Mouse (Mus musculus) heart, postnatal 0 days (tissue): ENCODE results near the gene Csnk1d. TPM values are rescaled to one million over a fixed set of nuclear protein-coding genes. Genes with fewer than 3 reads are reported as not detected.

ENCODE experiments used
- ATAC-seq: fragments of 200-750 bp; cut with Nextera tagmentation; 2 replicates; pipeline ENCODE4 v1.8.0; 2017; ENCODE audit warnings: low read depth, moderate number of reproducible peaks, moderate library complexity; ENCODE audit not compliant: insufficient read depth
- DNase-seq: peaks from one replicate; pipeline ENCODE4 v3.0.0-alpha.2; 2016; ENCODE audit warnings: low spot score
- H3K27ac ChIP-seq: fragments of 300-500 bp; sonication (generic); 2 replicates; pipeline ENCODE4 v1.5.1; 2014; ENCODE audit warnings: low read depth, mild to moderate bottlenecking
- H3K27me3 ChIP-seq: fragments of 300-500 bp; sonication (generic); 2 replicates; pipeline ENCODE4 v1.6.1; 2014; ENCODE audit warnings: low read length, mixed read lengths; ENCODE audit not compliant: control insufficient read depth, insufficient read depth
- H3K36me3 ChIP-seq: fragments of 300-500 bp; sonication (generic); replicated peaks from 2 replicates; pipeline ENCODE4 v1.6.1; 2014; ENCODE audit warnings: low read length, mixed read lengths; ENCODE audit not compliant: control insufficient read depth, insufficient read depth
- H3K4me1 ChIP-seq: fragments of 300-500 bp; sonication (generic); 2 replicates; pipeline ENCODE4 v1.6.1; 2014; ENCODE audit warnings: antibody characterized with exemption; ENCODE audit not compliant: control insufficient read depth, insufficient read depth
- H3K4me2 ChIP-seq: fragments of 300-500 bp; sonication (generic); 2 replicates; pipeline ENCODE4 v1.6.1; 2014; ENCODE audit warnings: low read depth, mild to moderate bottlenecking, low read length, moderate library complexity
- H3K4me3 ChIP-seq: fragments of 300-500 bp; sonication (generic); 2 replicates; pipeline ENCODE4 v1.5.1; 2014; ENCODE audit warnings: low read depth, low read length
- H3K9ac ChIP-seq: fragments of 300-500 bp; sonication (generic); replicated peaks from 2 replicates; pipeline ENCODE4 v1.6.1; 2014; ENCODE audit warnings: low read depth, low read length, mixed read lengths
- H3K9me3 ChIP-seq: fragments of 300-500 bp; sonication (generic); replicated peaks from 2 replicates; pipeline ENCODE4 v1.6.1; 2016; ENCODE audit warnings: low read length; ENCODE audit not compliant: control insufficient read depth
- CTCF ChIP-seq: IDR thresholded peaks from 2 replicates; pipeline ENCODE4 v1.5.1; 2016; ENCODE audit warnings: antibody characterized with exemption, control low read depth, low read depth
- EP300 ChIP-seq: IDR thresholded peaks from 2 replicates; pipeline ENCODE4 v1.6.1; 2016; ENCODE audit warnings: antibody characterized with exemption, low read depth
- WGBS: fragments of 180-500 bp; shearing (Covaris S2); extraction: QIAGEN DNeasy Blood & Tissue Kit; methylation state at CpG from one replicate; pipeline ENCODE4 v1.1.7; 2014; 5-methylcytosine and 5-hydroxymethylcytosine counted together
- polyA plus RNA-seq: library from polyadenylated mRNA; unstranded; fragments of >200 nt; fragmentation: Nextera tagmentation; extraction: Ambion mirVana; gene quantifications from 2 replicates; pipeline ENCODE4 v1.2.1, GENCODE M21; 2015
- total RNA-seq: library from RNA; depleted of rRNA; stranded (reverse); fragments of >200 nt; gene quantifications from 2 replicates; pipeline ENCODE4 v1.2.3, GENCODE M21; 2014; ENCODE audit warnings: low replicate concordance; rRNA removed

Gene Csnk1d
- total and polyA plus RNA-seq, 2 experiments from 2014 or later, result 46.7 to 51.9 TPM

GRCm38 (mm10) chr11:120916477-120916876 lies 74.7 kb downstream of the Csnk1d start:
- no peak for TF ChIP-seq EP300
- TF ChIP-seq CTCF, result no peak
- Histone ChIP-seq H3K4me3 (no peak overlapping the region), H3K36me3 (peaks cover 24% of the 10 kb centered on the region), H3K4me1 (no peaks in the 10 kb centered on the region), H3K27ac (no peak overlapping the region), H3K9me3 (no peaks in the 10 kb centered on the region), H3K9ac (no peak overlapping the region), H3K4me2 (no peak overlapping the region), H3K27me3 (no peaks in the 10 kb centered on the region)
- DNase-seq (no peak), ATAC-seq (no peak)
- WGBS, result 52% methylated on average over 3 of the region's 3 CpGs

GRCm38 (mm10) chr11:120913796-120914195 lies 77.3 kb downstream of the Csnk1d start:
- ATAC-seq, result no peak
- WGBS, result 99% methylated on average over 4 of the region's 4 CpGs

More at GRCm38 (mm10) chr11:120913796-120914195, 77.3 kb downstream of the Csnk1d start:
- no peak for DNase-seq
- Histone ChIP-seq H3K27me3 (no peaks in the 10 kb centered on the region), H3K36me3 (peaks cover 7% of the 10 kb centered on the region; the same call in 1 of the 2 replicates), H3K27ac (no peak overlapping the region), H3K4me3 (no peak overlapping the region), H3K9me3 (no peaks in the 10 kb centered on the region), H3K4me2 (no peak overlapping the region), H3K4me1 (no peaks in the 10 kb centered on the region), H3K9ac (no peak overlapping the region)
- TF ChIP-seq EP300 (no peak), CTCF (no peak)

Other genes starting within 250 kb of the Csnk1d start
- 0.23 and 0.76 TPM in 2 replicates for gene Hmga1b, start 228.5 kb downstream of the Csnk1d start, total RNA-seq
- gene Hmga1b, start 228.5 kb downstream of the Csnk1d start, polyA plus RNA-seq, result 1.2 and 1.3 TPM in 2 replicates
- 14.5 and 26.4 TPM in 2 replicates for gene Rfng, start 207.1 kb downstream of the Csnk1d start, total RNA-seq
- 15.3 and 17.0 TPM in 2 replicates for gene Rfng, start 207.1 kb downstream of the Csnk1d start, polyA plus RNA-seq
- gene Gps1, start 207.1 kb downstream of the Csnk1d start, total RNA-seq, result 120 and 125 TPM in 2 replicates
- gene Gps1, start 207.1 kb downstream of the Csnk1d start, polyA plus RNA-seq, result 94.2 and 94.4 TPM in 2 replicates
- 42.2 and 47.1 TPM in 2 replicates for gene Dus1l, start 194.9 kb downstream of the Csnk1d start, total RNA-seq
- gene Dus1l, start 194.9 kb downstream of the Csnk1d start, polyA plus RNA-seq, result 35.6 and 40.2 TPM in 2 replicates
- 79.2 and 90.4 TPM in 2 replicates for gene Fasn, start 166.8 kb downstream of the Csnk1d start, total RNA-seq
- gene Fasn, start 166.8 kb downstream of the Csnk1d start, polyA plus RNA-seq, result 10.8 and 14.1 TPM in 2 replicates
- gene Ccdc57, start 58.5 kb downstream of the Csnk1d start, total RNA-seq, result 0.43 and 1.5 TPM in 2 replicates
- 1.3 and 1.6 TPM in 2 replicates for gene Ccdc57, start 58.5 kb downstream of the Csnk1d start, polyA plus RNA-seq
- 153 and 260 TPM in 2 replicates for gene Slc16a3, start 42.9 kb downstream of the Csnk1d start, total RNA-seq
- gene Slc16a3, start 42.9 kb downstream of the Csnk1d start, polyA plus RNA-seq, result 15.6 and 17.0 TPM in 2 replicates
- gene Cd7, start 48.1 kb upstream of the Csnk1d start, total RNA-seq, result not detected in 2 replicates
- 0.16 TPM in 1 of 2 replicates, not detected in the other for gene Cd7, start 48.1 kb upstream of the Csnk1d start, polyA plus RNA-seq
- gene Sectm1b, start 72.2 kb upstream of the Csnk1d start, total RNA-seq, result not detected in 2 replicates
- gene Sectm1b, start 72.2 kb upstream of the Csnk1d start, polyA plus RNA-seq, result 0.10 TPM in 1 of 2 replicates, not detected in the other
- gene Sectm1a, start 89.9 kb upstream of the Csnk1d start, total RNA-seq, result 0.27 TPM in 1 of 2 replicates, not detected in the other
- gene Sectm1a, start 89.9 kb upstream of the Csnk1d start, polyA plus RNA-seq, result 0.19 and 0.25 TPM in 2 replicates
- not detected in 2 replicates for gene Tex19.2, start 127.3 kb upstream of the Csnk1d start, total RNA-seq
- not detected in 2 replicates for gene Tex19.2, start 127.3 kb upstream of the Csnk1d start, polyA plus RNA-seq
- not detected in 2 replicates for gene Tex19.1, start 154.8 kb upstream of the Csnk1d start, total RNA-seq
- not detected in 2 replicates for gene Tex19.1, start 154.8 kb upstream of the Csnk1d start, polyA plus RNA-seq
- gene Uts2r, start 168.9 kb upstream of the Csnk1d start, total RNA-seq, result not detected in 2 replicates
- gene Uts2r, start 168.9 kb upstream of the Csnk1d start, polyA plus RNA-seq, result not detected in 2 replicates
- gene Hexdc, start 213.1 kb upstream of the Csnk1d start, total RNA-seq, result 23.8 and 36.6 TPM in 2 replicates
- 6.4 and 6.5 TPM in 2 replicates for gene Hexdc, start 213.1 kb upstream of the Csnk1d start, polyA plus RNA-seq
- 8.7 and 10.9 TPM in 2 replicates for gene Ogfod3, start 213.4 kb upstream of the Csnk1d start, total RNA-seq
- 26.8 and 27.1 TPM in 2 replicates for gene Ogfod3, start 213.4 kb upstream of the Csnk1d start, polyA plus RNA-seq
- gene Cybc1, start 238.0 kb upstream of the Csnk1d start, total RNA-seq, result 11.3 and 13.0 TPM in 2 replicates
- 12.4 and 13.5 TPM in 2 replicates for gene Cybc1, start 238.0 kb upstream of the Csnk1d start, polyA plus RNA-seq
- 159 and 217 TPM in 2 replicates for gene Narf, start 245.9 kb upstream of the Csnk1d start, total RNA-seq
- 40.0 and 48.2 TPM in 2 replicates for gene Narf, start 245.9 kb upstream of the Csnk1d start, polyA plus RNA-seq